Mouse (Mus musculus): ENCODE results near the gene Vmn1r132. TPM values are rescaled to one million over a fixed set of nuclear protein-coding genes. Genes with fewer than 3 reads are reported as not detected.
"Not testable (repeated sequence)": the region's sequence is repeated elsewhere in the genome, so short reads cannot be mapped to it uniquely, and the experiment has no call there.

Vmn1r132 gene
- not detected for total RNA-seq (2021)
- long read RNA-seq, experiment 1: 0 reads
- long read RNA-seq, experiment 2: 0 reads

DNA sequence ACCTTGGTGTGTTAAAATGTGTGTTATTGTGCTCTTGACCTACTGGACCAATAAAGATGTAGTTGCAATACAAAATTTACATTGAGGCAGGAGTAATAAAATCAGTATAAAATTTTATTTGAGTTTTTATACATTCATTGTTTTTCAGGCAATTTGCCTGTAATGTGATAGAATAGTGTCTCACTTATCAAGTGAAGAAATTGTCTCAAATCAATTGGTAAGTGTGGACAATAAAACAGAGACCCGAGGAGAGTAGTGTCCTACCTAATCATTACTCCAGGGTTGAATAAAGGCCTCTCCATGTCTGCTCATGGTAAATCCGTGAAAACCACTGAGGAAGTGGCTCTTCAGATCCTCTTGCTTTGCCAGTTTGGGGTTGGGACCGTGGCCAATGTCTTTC is at the start of gene Vmn1r132:
TSS of gene Vmn1r132 (plus strand) at position 301 of the 400 bp plus-strand sequence.
- not testable (repeated sequence) for DNase-seq (ENCODE audit: low spot score in 2 of 2)

Other genes starting within 250 kb of the Vmn1r132 start
- gene Gm6882, start 181.3 kb upstream of the Vmn1r132 start, total RNA-seq (2021): not detected
- gene Vmn1r130, start 102.3 kb upstream of the Vmn1r132 start, total RNA-seq (2021): not detected
- not detected for gene Vmn1r131, start 68.0 kb upstream of the Vmn1r132 start, total RNA-seq (2021)
- not detected for gene Gm4175, start 147.4 kb downstream of the Vmn1r132 start, total RNA-seq (2021)
- not detected for gene Gm4177, start 182.6 kb downstream of the Vmn1r132 start, total RNA-seq (2021)
- not detected for gene Vmn1r135, start 218.3 kb downstream of the Vmn1r132 start, total RNA-seq (2021)
- not detected for gene Gm5725, start 230.2 kb downstream of the Vmn1r132 start, total RNA-seq (2021)